Mouse (Mus musculus) layer of hippocampus, postnatal 25 days (tissue): ENCODE measurements at regions not wholly inside any gene's neighbourhood (a gene's known extent, or its start where the extent isn't known, plus 50 kb on each side); places are given as distances from the start of the nearest gene placed in this dataset.

Experiments
- DNase-seq, 2 experiments: peaks; one replicate each; pipeline ENCODE4 v3.0.0; 2022; ENCODE audit warnings: mixed read lengths in 2 of 2, low spot score in 1 of 2; ENCODE audit errors: extremely low spot score in 1 of 2

- no peak for DNase-seq
These were observed 109.7 kb downstream of the Tmsb4x start for GRCm38 (mm10) chrX:167099411-167099810.

DNA sequence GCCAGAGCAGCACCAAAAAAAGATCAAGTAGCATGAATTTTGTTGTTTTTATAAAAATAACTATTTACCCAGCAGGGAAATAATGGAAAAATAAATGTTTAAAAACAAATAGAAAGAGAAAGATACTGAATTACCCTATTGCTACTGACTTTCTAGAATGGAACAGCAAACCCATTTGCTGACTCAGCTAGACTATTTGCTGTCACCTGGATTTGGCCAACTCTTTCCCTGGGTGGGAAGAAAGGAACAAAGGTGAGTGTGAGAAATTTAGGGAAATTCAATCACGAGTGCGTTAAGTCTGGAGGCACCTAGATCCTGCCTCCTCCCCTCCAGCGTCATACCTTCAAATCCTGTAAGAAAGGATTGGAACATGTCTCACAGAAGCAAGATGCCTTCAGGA is 110.2 kb downstream of the Tmsb4x start:
- DNase-seq: no peak

DNA sequence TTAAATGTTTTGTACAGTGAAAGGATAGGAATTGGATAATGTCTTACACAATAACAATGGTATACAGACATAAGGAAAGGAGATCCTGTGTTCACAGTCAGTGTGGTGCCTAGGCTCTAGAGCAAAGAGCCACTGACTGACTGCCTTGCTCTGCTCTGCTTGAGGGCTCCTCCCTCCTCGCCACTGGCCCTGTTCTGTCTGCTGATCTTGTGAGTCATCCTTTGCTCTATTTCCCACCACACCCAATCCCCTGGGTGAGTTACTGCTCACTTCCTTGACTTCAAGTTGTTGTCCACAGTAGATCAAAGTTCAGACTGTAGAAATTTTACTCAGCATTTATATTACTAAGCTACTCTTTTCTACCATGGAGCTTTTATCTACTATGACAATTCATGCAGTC is 117.3 kb downstream of the Tmsb4x start:
- DNase-seq: no peak

DNA sequence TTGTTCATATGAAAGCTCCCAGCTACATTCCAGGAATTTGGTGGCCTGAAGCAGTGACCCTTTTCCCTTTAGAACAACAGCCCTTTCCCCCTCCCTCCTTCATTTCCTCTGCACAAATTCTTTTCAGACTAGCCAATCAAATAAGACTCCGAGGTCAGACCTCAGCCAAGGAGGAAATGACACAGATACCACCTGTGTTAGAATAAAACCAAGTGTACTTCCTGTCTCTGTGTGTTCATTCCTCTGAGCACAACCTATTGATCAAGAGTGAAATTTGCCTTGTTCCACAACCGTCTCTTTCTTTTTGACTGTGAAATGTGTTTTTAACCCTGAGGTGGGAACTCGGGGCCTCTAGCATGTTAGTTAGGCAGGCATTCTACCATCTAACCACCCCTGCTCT is 120.2 kb downstream of the Tmsb4x start:
- DNase-seq: no peak

DNA sequence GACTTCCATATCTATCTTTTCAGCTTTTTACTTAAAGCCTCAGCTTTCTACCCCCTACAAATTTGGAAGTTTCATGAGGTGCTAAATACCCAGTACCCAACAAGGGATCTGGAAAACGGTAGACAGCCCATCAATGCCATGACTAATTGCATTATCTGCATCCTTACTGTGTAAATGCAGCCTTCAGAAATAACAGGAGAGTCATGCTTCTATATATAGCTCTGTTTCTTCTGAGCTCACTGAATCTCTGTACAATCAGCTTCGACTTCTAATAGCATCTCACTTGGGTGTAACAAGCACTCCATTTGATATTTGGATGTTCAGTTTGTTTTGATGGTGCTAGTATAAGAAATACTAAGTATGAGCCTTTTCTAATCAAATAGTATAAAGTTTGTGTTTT is 120.7 kb downstream of the Tmsb4x start:
- no peak for DNase-seq

- no peak for DNase-seq
These were observed 128.3 kb downstream of the Tmsb4x start for GRCm38 (mm10) chrX:167080821-167081220.

DNA sequence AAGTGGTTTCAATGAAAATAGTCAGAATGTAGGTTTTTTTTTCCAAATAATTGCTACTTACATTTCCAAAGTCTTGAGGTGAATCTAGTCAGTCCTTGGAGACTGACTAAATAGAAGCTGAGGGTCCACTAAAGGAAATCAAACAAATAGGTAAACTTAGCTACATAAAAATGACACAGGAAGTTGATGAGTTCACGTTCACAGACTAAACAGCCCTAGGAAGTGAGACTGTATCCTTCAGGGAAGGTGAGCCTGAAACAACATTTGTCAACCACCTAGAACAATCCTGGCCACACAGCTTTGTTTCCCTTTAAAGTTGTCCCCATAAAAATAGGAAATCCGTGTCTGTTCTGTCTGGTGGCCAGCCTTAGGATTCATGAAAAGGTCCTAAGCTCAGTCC is 140.0 kb downstream of the Tmsb4x start:
- no peak for DNase-seq

- DNase-seq: no peak
These were observed 141.2 kb downstream of the Tmsb4x start for GRCm38 (mm10) chrX:167067918-167068317.

DNA sequence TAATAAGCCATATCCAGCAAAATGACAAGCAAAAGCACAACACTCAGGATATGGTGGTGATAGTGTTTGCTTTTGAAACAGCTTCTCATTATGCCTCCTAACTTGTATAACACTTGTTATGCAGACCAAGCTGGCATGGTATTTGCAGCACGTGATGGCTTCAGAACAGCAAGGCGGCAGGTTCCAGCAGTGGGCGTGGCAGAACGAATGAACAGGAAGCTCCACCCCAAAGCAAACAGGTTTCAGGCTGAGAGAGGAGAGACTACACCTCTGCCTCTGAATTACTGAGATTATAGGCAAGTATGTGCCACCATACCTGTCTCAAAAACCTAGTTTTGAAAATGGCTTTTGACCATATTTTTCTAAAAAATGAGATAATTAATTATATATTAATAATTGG is 145.2 kb downstream of the Tmsb4x start:
- no peak for DNase-seq

GRCm38 (mm10) chrX:167052456-167052855 is 156.7 kb downstream of the Tmsb4x start:
- no peak for DNase-seq

DNA sequence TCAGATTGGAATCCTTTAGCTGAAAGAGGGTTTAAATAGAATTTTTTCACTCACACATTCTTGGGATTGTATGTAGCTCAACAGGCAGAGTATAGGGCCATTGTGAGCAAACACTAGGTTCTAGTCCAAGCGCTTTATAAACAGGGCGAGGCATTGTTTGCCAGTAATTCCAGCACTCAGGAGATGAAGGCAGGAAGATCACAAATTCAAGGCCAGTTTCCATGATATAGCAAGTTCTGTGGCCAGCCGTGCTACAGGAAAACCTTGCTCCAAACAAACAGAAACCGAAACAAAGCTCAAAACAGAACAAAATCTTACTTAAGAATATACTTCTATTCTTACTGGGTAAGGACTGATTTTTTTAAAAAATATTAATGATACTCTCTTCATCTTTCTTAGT is 159.0 kb downstream of the Tmsb4x start:
- DNase-seq: no peak

DNA sequence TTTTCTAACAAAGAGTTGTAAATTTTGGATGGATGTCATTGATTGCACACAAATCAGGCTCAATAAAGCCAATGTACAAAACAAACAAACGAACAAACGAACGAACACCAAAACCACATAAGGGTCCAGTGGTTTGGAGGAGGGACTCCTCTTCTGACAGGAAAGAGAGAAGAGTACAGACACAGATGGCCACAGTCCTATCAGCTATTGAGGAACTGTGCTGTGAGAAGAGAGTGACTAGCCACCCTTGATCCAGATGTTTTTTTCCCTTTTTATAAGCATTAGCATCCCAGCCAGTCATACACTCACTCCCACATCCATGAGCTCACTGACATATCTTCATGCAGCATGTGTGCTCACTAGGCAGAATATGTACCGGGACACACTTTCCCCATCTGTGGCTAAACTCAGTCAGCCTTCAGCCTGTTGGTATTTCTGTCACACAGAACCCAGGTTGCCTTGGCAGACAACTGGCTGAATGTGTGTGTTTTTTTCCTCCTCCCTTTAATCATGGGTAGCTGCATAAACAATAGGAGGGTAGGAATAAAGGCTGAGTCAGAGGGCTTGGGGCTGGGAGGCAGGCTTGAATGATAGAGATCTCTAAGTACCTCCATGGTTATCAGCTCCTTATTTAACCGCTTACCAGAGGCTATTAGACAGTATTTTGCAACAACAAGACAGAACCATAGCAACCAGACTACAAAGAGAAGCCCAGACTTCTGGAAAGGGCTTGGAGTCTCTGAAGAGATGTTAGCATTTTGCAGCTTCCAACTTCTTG is 159.7 kb downstream of the Tmsb4x start:
- DNase-seq: no peak

DNA sequence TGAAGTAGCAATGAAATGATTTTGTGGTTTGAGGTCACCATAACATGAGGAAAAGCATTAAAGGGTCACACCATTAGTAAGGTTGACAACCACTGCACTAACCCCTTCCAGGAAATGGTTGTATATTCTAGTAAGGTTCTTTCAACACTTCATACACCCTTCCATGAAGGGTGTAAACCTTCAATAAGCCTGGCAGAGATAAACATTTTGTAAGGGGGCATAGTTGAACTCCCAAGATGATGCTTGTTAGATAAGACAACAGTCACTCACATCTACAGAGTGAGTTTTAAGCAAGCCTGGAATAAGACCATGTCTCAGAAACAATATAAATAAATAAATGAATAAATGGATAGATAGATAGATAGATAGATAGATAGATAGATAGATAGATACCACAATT is 171.1 kb downstream of the Tmsb4x start:
- no peak for DNase-seq

DNA sequence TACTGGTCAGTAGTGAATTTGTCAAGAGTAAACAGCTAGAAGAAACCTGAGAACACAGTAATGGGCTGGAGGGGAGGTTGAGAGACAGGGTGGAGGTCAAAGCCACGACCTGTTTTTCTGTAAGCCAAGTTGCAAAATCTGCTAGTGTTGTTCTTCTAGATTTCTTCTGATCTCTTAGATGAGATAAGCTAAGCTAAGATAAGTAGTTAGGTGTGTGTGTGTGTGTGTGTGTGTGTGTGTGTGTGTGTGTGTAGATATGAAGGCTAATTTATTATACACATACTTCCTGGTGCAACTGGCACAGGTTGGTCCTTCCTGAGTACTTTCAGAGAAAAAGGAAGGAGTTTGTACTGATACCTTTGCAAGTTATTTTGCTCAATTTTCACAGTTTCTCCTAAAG is 172.8 kb downstream of the Tmsb4x start:
- DNase-seq: no peak

GRCm38 (mm10) chrX:167035639-167036038 is 173.5 kb downstream of the Tmsb4x start:
- DNase-seq: no peak

- DNase-seq: no peak
These were observed 176.0 kb downstream of the Tmsb4x start for GRCm38 (mm10) chrX:167033091-167033490.

- DNase-seq: no peak
These were observed 176.5 kb downstream of the Tmsb4x start for GRCm38 (mm10) chrX:167032586-167032985.

DNA sequence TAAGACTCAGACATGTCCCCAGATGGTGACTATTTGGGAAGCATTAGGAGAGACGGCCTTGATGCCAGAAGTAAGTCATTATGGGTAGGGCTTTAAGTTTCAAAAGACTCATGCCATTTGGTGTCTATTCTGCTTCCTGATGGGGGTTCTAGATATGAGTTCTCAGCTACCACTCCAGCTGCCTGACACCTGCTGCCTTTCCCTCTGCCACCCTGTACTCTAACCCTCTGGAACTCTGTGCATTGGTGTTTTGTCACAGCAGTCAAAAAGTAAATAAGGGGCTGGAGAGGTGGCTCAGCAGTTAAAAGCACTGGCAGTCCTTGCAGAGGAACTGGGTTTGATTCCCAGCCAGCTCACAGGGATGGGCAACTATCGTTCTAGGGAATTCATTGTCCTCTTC is 177.6 kb downstream of the Tmsb4x start:
- DNase-seq: no peak

- no peak for DNase-seq
These were observed 193.5 kb downstream of the Tmsb4x start for GRCm38 (mm10) chrX:167015602-167016001.

GRCm38 (mm10) chrX:167014322-167014721 is 194.8 kb downstream of the Tmsb4x start:
- DNase-seq: no peak

DNA sequence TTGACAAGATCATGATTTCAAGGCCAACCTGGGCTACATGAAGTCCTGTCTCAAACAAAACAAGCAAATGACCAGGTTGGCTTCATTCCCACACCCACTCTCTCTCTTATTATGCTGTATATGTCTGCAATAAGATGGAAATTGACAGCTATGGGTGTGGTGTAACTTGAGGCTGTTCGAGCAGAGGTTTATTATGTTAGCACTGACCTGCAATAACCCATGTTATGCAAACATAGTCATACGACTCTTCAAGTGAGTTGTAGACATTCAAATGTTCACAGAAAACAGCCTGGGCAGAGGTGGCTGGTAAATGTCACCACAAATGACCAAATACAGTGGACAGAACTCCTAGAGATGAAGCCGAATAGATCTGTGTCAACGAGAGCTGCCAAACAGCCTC is 196.2 kb downstream of the Tmsb4x start:
- no peak for DNase-seq

GRCm38 (mm10) chrX:167011977-167012542 is 197.1 kb downstream of the Tmsb4x start:
- DNase-seq: no peak
